Mouse (Mus musculus): ENCODE results near the gene Ccr7. TPM values are rescaled to one million over a fixed set of nuclear protein-coding genes. Genes with fewer than 3 reads are reported as not detected.

Ccr7 gene
- total and polyA plus RNA-seq, 3 experiments: 0.04 to 0.06 TPM; not detected in 1

DNA sequence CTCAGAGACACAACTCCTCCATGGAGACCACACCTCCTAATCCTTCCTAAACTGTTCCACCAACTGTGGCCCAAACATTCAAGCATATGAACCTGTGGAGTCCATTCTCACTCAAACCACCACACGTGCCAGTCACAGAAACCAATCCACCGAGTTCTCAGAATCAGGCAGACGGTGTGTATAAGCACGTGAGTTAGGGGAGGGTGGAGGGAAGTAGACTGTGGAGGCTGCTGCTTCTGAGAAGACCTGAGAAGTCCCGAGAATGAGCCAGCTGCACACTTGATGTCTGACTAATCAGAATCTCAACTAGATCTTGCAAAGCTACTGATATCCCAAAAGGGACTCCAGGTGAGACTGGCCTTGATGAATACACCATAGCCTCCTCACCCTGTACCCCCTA, 25.2 kb upstream of the Ccr7 start:
- Histone ChIP-seq H3K4me1 (ENCODE audit: control insufficient read depth in 1 of 2, insufficient read depth in 2 of 2, low read length in 2 of 2) (no peaks in the 10 kb centered on the region), H3K36me3 (ENCODE audit: control insufficient read depth in 1 of 2, insufficient read depth in 2 of 2, low read length in 2 of 2) (no peaks in the 10 kb centered on the region), H3K9ac (ENCODE audit: control insufficient read depth, low read depth, low read length, poor library complexity, severe bottlenecking) (no peak overlapping the region), H3K79me2 (ENCODE audit: control insufficient read depth, insufficient read depth, low read length, poor library complexity) (no peaks in the 10 kb centered on the region), H3K9me3 (replicated peaks; ENCODE audit: insufficient read depth, low read length) (no peaks in the 10 kb centered on the region), H3K27ac (ENCODE audit: control insufficient read depth, low read depth, low read length) (no peak overlapping the region), H3K27me3 (ENCODE audit: control insufficient read depth in 1 of 2, insufficient read depth in 2 of 2, low read length in 2 of 2) (peaks cover 5 to 15% of the 10 kb centered on the region in 2 experiments), H3K4me3 (ENCODE audit: control insufficient read depth in 1 of 2, insufficient read depth in 1 of 2, low read depth in 2 of 2, low read length in 2 of 2) (no peak overlapping the region)
- DNase-seq (ENCODE audit: low read depth, low spot score): no peak
- TF ChIP-seq USF2 (IDR thresholded peaks at IDR 0.05; ENCODE audit: borderline replicate concordance in 1 of 2, insufficient read depth in 1 of 2, low read depth in 1 of 2, low read length in 2 of 2) (no peak), TCF12 (IDR thresholded peaks at IDR 0.05; ENCODE audit: low read depth, low read length) (no peak), E2F4 (IDR thresholded peaks at IDR 0.05; ENCODE audit: borderline replicate concordance, low read depth, low read length) (no peak), MYC (IDR thresholded peaks at IDR 0.05; ENCODE audit: low read depth, low read length) (no peak), POLR2AphosphoS5 (IDR thresholded peaks at IDR 0.05; ENCODE audit: borderline replicate concordance, low read depth, low read length) (no peak), MAFK (IDR thresholded peaks at IDR 0.05; ENCODE audit: borderline replicate concordance, low read depth, low read length) (no peak), MAZ (IDR thresholded peaks at IDR 0.05; ENCODE audit: low read depth, low read length) (no peak), ETS1 (IDR thresholded peaks at IDR 0.05; ENCODE audit: low read depth, low read length) (no peak), JUND (IDR thresholded peaks at IDR 0.05; ENCODE audit: low read depth, low read length) (no peak), EP300 (IDR thresholded peaks at IDR 0.05; ENCODE audit: low read depth in 1 of 2, low read length in 2 of 2) (no peak), POLR2AphosphoS2 (IDR thresholded peaks at IDR 0.05; ENCODE audit: low read length) (no peak), MXI1 (IDR thresholded peaks at IDR 0.05; ENCODE audit: low read depth, low read length) (no peak)

DNA sequence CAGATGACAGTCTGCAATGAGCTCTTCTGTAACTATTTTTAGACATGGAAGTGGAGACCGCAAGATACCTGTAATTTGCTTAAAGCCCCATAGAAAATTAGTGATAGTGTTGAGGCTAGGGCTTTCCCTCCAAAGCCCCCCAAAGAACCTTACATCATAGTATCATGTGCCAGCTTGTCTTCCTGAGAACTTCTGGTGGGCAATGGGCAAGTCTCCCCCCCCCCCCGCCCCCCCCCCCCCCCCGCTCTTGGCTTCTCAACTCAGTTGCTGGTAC, 23.0 kb upstream of the Ccr7 start:
- no peak overlapping the region for H3K27ac ChIP-seq (ENCODE audit: control insufficient read depth, low read depth, low read length)
- no peak for DNase-seq (ENCODE audit: low read depth, low spot score)
- H3K36me3 ChIP-seq (ENCODE audit: control insufficient read depth in 1 of 2, insufficient read depth in 2 of 2, low read length in 2 of 2): no peaks in the 10 kb centered on the region
- no peaks in the 10 kb centered on the region for H3K4me1 ChIP-seq (ENCODE audit: control insufficient read depth in 1 of 2, insufficient read depth in 2 of 2, low read length in 2 of 2)
- no peaks in the 10 kb centered on the region for H3K79me2 ChIP-seq (ENCODE audit: control insufficient read depth, insufficient read depth, low read length, poor library complexity)
- no peak overlapping the region for H3K4me3 ChIP-seq (ENCODE audit: control insufficient read depth in 1 of 2, insufficient read depth in 1 of 2, low read depth in 2 of 2, low read length in 2 of 2)
- peaks cover 3 to 11% of the 10 kb centered on the region in 2 experiments for H3K27me3 ChIP-seq (ENCODE audit: control insufficient read depth in 1 of 2, insufficient read depth in 2 of 2, low read length in 2 of 2)
- no peak overlapping the region for H3K9ac ChIP-seq (ENCODE audit: control insufficient read depth, low read depth, low read length, poor library complexity, severe bottlenecking)
- TF ChIP-seq MEF2A (IDR thresholded peaks at IDR 0.05; ENCODE audit: extremely low read depth, insufficient replicate concordance, low read depth, low read length, poor library complexity, severe bottlenecking): no peak
- no peak for TF ChIP-seq E2F4 (IDR thresholded peaks at IDR 0.05; ENCODE audit: borderline replicate concordance, low read depth, low read length)
- TF ChIP-seq KAT2A (conservative IDR thresholded peaks at IDR 0.05; ENCODE audit: low read depth, low read length): no peak
- no peak for TF ChIP-seq NRF1 (IDR thresholded peaks at IDR 0.05; ENCODE audit: insufficient read depth, low read depth, low read length, poor library complexity, severe bottlenecking)
- no peak for TF ChIP-seq CHD2 (IDR thresholded peaks at IDR 0.05; ENCODE audit: low read length)
- TF ChIP-seq MXI1 (IDR thresholded peaks at IDR 0.05; ENCODE audit: low read depth, low read length): no peak
- no peak for TF ChIP-seq ZNF384 (IDR thresholded peaks at IDR 0.05; ENCODE audit: low read depth, low read length)
- TF ChIP-seq MYB (IDR thresholded peaks at IDR 0.05; ENCODE audit: low read depth, low read length): no peak
- no peak for TF ChIP-seq BHLHE40 (IDR thresholded peaks at IDR 0.05; ENCODE audit: borderline replicate concordance, low read depth, low read length)
- TF ChIP-seq USF1 (IDR thresholded peaks at IDR 0.05; ENCODE audit: low read depth, low read length): no peak
- TF ChIP-seq CTCF (IDR thresholded peaks at IDR 0.05 in 2 of 3, conservative IDR thresholded peaks at IDR 0.05 in 1 of 3; ENCODE audit: control insufficient read depth in 1 of 3, insufficient read depth in 1 of 3, low read depth in 2 of 3, low read length in 3 of 3, poor library complexity in 1 of 3, severe bottlenecking in 1 of 3): no peak
- TF ChIP-seq EP300 (IDR thresholded peaks at IDR 0.05; ENCODE audit: low read depth in 1 of 2, low read length in 2 of 2): no peak
- TF ChIP-seq SIN3A (IDR thresholded peaks at IDR 0.05; ENCODE audit: low read length): no peak
- no peak for TF ChIP-seq GABPA (IDR thresholded peaks at IDR 0.05; ENCODE audit: low read depth, low read length)
- TF ChIP-seq GATA1 (IDR thresholded peaks at IDR 0.05; ENCODE audit: low read depth, low read length): no peak
- TF ChIP-seq ZMIZ1 (IDR thresholded peaks at IDR 0.05; ENCODE audit: low read depth, low read length): no peak
- no peak for TF ChIP-seq POLR2A (IDR thresholded peaks at IDR 0.05; ENCODE audit: control insufficient read depth in 1 of 2, insufficient read depth in 1 of 2, low read depth in 1 of 2, low read length in 2 of 2, poor library complexity in 1 of 2)
- TF ChIP-seq ZC3H11A (IDR thresholded peaks at IDR 0.05; ENCODE audit: low read depth, low read length): no peak
- no peak for TF ChIP-seq RAD21 (IDR thresholded peaks at IDR 0.05; ENCODE audit: low read depth, low read length)
- H3K9me3 ChIP-seq (replicated peaks; ENCODE audit: insufficient read depth, low read length): no peaks in the 10 kb centered on the region

Data from MEL (cell line).